Mouse (Mus musculus) spleen, adult 2 months (tissue): Measurements from ENCODE around the gene Ugt1a7c. TPM values are rescaled to one million over a fixed set of nuclear protein-coding genes. Genes with fewer than 3 reads are reported as not detected.

Source experiments
- DNase-seq, 2 experiments: peaks; one replicate each; pipeline versions ENCODE4 v3.0.0 to v3.0.0-alpha.2; 2012 to 2021; ENCODE audit warnings: low spot score in 2 of 2, low read depth in 1 of 2
- H3K27ac ChIP-seq: fragments of 200-500 bp; 2 replicates; pipeline ENCODE4 v1.5.1; 2012; ENCODE audit warnings: low read length, inconsistent platforms; ENCODE audit not compliant: insufficient read depth
- H3K27me3 ChIP-seq: fragments of 200-500 bp; 2 replicates; pipeline ENCODE4 v1.6.1; 2012; ENCODE audit warnings: mild to moderate bottlenecking, moderate library complexity, low read length, inconsistent platforms; ENCODE audit not compliant: control insufficient read depth, insufficient read depth
- H3K36me3 ChIP-seq: fragments of 200-500 bp; 2 replicates; pipeline ENCODE4 v1.6.1; 2012; ENCODE audit warnings: mild to moderate bottlenecking, low read length, inconsistent platforms; ENCODE audit not compliant: control insufficient read depth, insufficient read depth
- H3K4me1 ChIP-seq: fragments of 200-500 bp; 2 replicates; pipeline ENCODE4 v1.6.1; 2011; ENCODE audit warnings: inconsistent platforms; ENCODE audit not compliant: control insufficient read depth, insufficient read depth, insufficient read length
- H3K4me3 ChIP-seq: fragments of 200-500 bp; 2 replicates; pipeline ENCODE4 v1.5.1; 2011; ENCODE audit warnings: mild to moderate bottlenecking, inconsistent platforms; ENCODE audit not compliant: insufficient read depth, insufficient read length; ENCODE audit errors: extremely low read depth
- CTCF ChIP-seq: fragments of 200-500 bp; IDR thresholded peaks from 2 replicates; pipeline ENCODE4 v1.5.1; 2011; ENCODE audit warnings: mild to moderate bottlenecking, inconsistent platforms; ENCODE audit not compliant: insufficient read depth, insufficient read length, insufficient replicate concordance; ENCODE audit errors: extremely low read depth
- POLR2A ChIP-seq: fragments of 200-500 bp; IDR thresholded peaks from 2 replicates; pipeline ENCODE4 v1.6.1; 2011; ENCODE audit warnings: low read depth, low read length, inconsistent platforms
- WGBS: fragments of 180-500 bp; shearing (Covaris S2); methylation state at CpG from one replicate; pipeline ENCODE4 v1.1.7; 2018; 5-methylcytosine and 5-hydroxymethylcytosine counted together
- polyA plus RNA-seq: library from polyadenylated mRNA; depleted of rRNA; stranded (reverse); fragments of >200 nt; gene quantifications from 2 replicates; pipeline ENCODE4 v1.2.3, GENCODE M21; 2012

Gene Ugt1a7c
- polyA plus RNA-seq, 1 experiment, result 1.5 TPM

DNA sequence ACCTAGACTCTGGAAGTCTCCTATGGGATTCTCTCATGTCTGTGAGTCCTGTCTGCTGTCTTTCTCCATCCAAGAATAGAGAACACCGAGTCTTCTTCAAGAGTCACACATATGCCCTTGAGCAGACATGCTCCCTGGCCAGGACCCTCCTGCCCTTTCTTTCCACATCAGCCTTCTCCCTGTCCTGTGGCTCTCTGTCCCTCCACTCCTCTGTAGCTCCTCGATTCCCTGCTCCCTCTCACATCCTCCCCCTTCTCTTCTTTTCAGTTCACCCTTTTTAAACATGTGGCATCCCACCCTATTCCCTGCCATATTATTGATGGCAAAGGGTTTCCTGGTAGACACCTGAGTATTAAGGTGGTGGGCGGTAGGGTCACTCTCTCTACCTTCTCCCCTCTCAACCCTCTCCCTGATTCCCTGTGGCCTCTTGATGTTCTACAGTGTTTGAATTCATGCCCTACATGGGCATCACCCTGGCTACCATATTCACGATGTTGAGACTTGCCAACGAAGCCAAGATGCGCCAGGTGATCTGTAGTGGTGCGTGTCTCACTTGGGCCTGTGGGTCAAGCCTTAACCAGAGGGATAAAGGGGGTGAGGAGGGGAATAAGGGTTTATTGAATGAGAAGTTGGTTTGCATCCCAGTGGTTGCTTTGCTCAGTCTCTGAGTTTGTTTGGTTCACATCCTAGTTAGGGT lies 137.1 kb downstream of the Ugt1a7c start:
- no peaks in the 10 kb centered on the region for H3K27me3 ChIP-seq
- 68% methylated on average over 7 of the region's 7 CpGs for WGBS

DNA sequence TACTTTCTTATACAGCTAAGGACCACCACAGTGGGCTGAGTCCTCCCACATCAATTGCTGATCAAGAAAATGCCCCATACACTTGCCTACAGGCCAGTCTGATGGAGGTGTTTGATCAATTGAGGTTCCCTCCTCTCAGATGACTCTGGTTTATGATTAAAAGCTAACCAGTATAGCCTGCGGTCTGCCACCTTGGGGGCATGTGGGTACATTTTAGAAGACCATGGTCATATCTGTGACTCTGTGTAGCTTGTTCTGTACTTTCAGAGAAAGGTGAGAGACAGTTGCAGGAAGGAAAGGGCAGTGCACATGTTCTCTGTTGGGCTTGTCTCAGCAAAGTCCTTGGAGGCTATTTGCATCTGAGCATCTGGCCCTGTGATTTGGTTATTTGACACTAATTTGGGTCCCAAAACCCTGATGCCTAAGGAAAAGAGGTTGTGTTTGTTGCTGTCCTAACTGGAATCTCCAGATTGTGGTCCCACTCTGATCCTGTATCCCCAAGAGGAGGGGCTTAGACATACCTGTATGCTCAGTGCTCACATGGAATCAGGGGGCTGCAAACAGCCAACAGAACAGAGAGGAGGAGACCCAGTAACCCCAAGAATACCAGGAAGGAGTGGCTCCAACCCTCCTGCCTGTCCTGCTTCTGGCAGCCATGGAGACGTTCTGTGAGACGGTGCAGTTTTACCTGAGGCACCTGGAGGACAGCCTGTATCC lies 138.0 kb downstream of the Ugt1a7c start:
- Histone ChIP-seq H3K4me3 (no peak overlapping the region), H3K27me3 (no peaks in the 10 kb centered on the region), H3K4me1 (no peaks in the 10 kb centered on the region), H3K36me3 (no peaks in the 10 kb centered on the region), H3K27ac (no peak overlapping the region)
- TF ChIP-seq POLR2A (no peak), CTCF (no peak)
- no peak for DNase-seq
- WGBS, result 53% methylated on average over 3 of the region's 3 CpGs

More for the DNA sequence above, 137.1 kb downstream of the Ugt1a7c start:
- DNase-seq, result no peak
- TF ChIP-seq POLR2A, result no peak
- no peak for TF ChIP-seq CTCF
- H3K27ac ChIP-seq, result no peak overlapping the region
- no peaks in the 10 kb centered on the region for H3K36me3 ChIP-seq
- no peak overlapping the region for H3K4me3 ChIP-seq
- no peaks in the 10 kb centered on the region for H3K4me1 ChIP-seq

DNA sequence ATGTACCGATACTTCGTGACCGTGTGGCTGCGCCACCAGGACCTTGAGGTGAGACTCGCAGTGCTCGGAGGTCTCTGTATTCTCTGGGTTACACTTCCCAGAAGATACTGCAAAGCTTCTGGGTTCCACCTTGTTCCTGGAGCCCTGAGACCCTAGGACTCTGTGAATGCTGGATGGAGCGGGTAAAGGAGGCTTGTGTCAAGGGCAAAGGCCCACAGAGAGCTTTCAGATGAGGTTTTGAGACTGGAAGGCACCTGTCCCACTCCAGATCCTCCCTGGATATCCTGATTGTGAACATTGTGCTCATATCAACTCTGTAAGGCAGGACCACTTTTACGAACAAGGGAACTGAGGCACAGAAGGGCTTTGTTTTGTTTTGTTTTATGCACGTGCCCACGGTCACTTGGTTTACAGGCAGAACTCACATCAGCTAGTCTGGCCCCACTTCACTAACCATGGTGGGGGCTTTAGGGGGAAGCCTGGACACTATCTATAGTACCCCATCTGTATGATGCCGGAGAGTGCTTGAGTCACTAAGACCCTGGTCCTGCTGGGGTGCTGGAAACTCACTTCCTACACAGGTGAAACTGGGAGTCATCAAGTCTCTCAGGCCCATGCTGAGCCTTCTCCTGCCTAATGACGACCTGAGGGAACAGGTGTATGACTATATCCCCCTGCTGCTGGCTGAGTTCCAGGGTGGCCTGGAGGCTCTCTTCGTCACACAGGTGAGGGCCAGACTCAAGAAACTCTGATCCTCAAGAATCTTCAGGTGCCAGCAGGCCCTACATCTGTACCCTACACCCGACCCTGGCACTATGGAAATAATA lies 138.8 kb downstream of the Ugt1a7c start:
- Histone ChIP-seq H3K27me3 (no peaks in the 10 kb centered on the region), H3K4me1 (no peaks in the 10 kb centered on the region), H3K27ac (no peak overlapping the region), H3K36me3 (no peaks in the 10 kb centered on the region), H3K4me3 (no peak overlapping the region)
- TF ChIP-seq POLR2A (no peak), CTCF (no peak)
- no peak for DNase-seq
- 67% methylated on average over 14 of the region's 14 CpGs for WGBS

DNA sequence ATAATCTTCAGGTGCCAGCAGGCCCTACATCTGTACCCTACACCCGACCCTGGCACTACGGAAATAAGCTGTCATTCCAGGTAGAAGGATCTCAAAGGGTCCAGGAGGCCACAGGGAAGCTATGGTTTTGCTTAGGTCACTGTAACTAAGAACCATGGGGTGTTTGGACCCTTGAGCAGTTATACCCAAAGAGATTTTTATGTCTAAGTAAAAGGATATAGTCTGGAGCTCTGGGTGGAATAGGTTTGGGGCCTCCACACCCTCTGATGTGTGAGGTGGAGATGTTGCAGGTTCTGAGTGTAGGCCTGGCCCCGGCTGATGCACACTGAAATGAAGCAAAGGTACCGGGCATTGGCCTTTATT lies 139.4 kb downstream of the Ugt1a7c start:
- no peak overlapping the region for H3K27ac ChIP-seq
- no peak for TF ChIP-seq POLR2A
- no peak for TF ChIP-seq CTCF
- H3K4me1 ChIP-seq, result no peaks in the 10 kb centered on the region
- no peaks in the 10 kb centered on the region for H3K36me3 ChIP-seq
- no peaks in the 10 kb centered on the region for H3K27me3 ChIP-seq
- no peak for DNase-seq
- WGBS, result 64% methylated on average over 4 of the region's 4 CpGs
- H3K4me3 ChIP-seq, result no peak overlapping the region

DNA sequence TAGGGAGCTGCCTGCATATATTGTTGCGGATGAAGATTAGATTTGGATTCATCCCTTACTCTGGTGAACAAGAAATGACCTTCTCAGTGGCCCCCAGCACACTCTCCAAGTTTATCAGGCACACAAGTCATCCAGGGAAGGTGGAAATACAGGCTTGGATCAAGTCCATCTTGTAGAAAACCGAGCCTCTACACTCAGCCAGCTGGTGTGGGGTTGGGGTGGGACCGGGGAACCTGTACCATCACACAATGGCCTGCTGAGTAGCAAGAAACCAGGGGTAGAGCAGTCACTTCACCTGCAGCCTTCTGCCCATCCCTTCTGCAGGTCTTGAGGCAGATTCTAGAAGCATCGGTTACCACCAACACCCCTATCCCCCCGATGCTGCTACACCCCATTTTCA lies 139.8 kb downstream of the Ugt1a7c start:
- DNase-seq, result no peak

DNA sequence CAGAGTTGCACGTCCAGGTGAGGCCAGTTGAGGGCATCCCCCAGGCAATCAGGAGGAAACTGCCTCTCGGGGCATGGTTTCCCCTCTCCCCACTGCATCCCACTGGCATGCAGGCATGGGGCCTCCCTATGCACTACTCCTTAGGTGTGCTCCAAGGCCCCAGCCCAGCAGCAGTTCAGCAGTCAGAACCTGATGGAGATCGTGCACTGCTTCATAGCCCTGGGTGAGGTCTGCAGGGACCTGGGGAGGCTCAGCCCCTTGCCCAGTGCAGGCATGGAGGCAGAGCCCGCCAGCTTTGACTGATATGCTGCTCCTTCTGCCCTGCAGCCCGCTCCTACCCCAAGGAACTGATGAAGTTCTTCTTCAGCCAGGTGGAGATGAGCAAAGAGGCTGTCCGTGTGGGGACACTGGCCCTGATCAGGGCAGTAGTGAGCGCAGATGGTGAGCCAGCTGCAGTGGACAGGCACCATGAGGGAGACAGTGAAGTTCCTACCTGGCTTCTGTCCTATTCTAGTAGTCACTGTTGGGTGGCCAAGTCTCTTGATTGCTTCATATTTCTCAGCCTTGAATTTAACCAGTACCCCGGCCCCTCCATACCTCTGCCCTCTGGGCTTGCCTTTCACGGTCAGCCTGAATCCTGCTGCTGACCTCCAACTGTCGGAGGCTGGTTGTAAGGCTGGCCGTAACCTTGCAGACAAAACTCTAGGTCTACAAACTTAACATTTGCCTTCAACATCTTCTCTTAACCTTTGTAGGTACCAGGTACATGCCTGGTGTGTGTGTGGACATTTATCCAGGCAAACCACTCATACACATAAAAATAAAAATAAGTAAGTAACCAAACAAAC lies 140.4 kb downstream of the Ugt1a7c start:
- TF ChIP-seq CTCF (no peak), POLR2A (no peak)
- 66% methylated on average over 11 of the region's 11 CpGs for WGBS
- Histone ChIP-seq H3K27ac (no peak overlapping the region), H3K27me3 (no peaks in the 10 kb centered on the region), H3K36me3 (no peaks in the 10 kb centered on the region), H3K4me3 (no peak overlapping the region), H3K4me1 (no peaks in the 10 kb centered on the region)
- DNase-seq, result no peak

More for the DNA sequence above, 139.8 kb downstream of the Ugt1a7c start:
- no peaks in the 10 kb centered on the region for H3K4me1 ChIP-seq
- WGBS, result 43% methylated on average over 5 of the region's 5 CpGs
- TF ChIP-seq CTCF (no peak), POLR2A (no peak)
- no peak overlapping the region for H3K27ac ChIP-seq
- H3K36me3 ChIP-seq, result no peaks in the 10 kb centered on the region
- no peak overlapping the region for H3K4me3 ChIP-seq
- H3K27me3 ChIP-seq, result no peaks in the 10 kb centered on the region
